Mouse (Mus musculus) left cerebral cortex, adult 2 months (tissue): ENCODE results near the gene Dpagt1. TPM values are rescaled to one million over a fixed set of nuclear protein-coding genes. Genes with fewer than 3 reads are reported as not detected.
"Not testable (repeated sequence)": the region's sequence is repeated elsewhere in the genome, so short reads cannot be mapped to it uniquely, and the experiment has no call there.

Experiments used
- DNase-seq, 2 experiments: peaks; one replicate each; pipeline ENCODE4 v3.0.0; 2021 to 2022; ENCODE audit warnings: low spot score in 2 of 2, mixed read lengths in 1 of 2; ENCODE audit errors: extremely low spot score in 1 of 2
- H3K27ac ChIP-seq: fragments of 200-600 bp; 2 replicates; pipeline ENCODE4 v1.8.1; 2022
- H3K4me3 ChIP-seq: fragments of 200-600 bp; 2 replicates; pipeline ENCODE4 v1.8.1; 2022
- CTCF ChIP-seq: fragments of 200-600 bp; IDR thresholded peaks from 2 replicates; pipeline ENCODE4 v1.8.1; 2022; ENCODE audit warnings: antibody characterized with exemption, mild to moderate bottlenecking, moderate library complexity
- intact Hi-C: fragments of 180-260 bp; cut with DNase I; formaldehyde crosslinking; loops from one replicate; pipeline ENCODE4 v1.15.1; 2025
- total RNA-seq, 2 experiments: library from RNA; stranded (reverse); gene quantifications; 2 replicates each; pipeline ENCODE4 v1.2.3; 2021

Dpagt1 gene
- total RNA-seq, 2 experiments from 2014 or later: 13.8 to 14.6 TPM

DNA sequence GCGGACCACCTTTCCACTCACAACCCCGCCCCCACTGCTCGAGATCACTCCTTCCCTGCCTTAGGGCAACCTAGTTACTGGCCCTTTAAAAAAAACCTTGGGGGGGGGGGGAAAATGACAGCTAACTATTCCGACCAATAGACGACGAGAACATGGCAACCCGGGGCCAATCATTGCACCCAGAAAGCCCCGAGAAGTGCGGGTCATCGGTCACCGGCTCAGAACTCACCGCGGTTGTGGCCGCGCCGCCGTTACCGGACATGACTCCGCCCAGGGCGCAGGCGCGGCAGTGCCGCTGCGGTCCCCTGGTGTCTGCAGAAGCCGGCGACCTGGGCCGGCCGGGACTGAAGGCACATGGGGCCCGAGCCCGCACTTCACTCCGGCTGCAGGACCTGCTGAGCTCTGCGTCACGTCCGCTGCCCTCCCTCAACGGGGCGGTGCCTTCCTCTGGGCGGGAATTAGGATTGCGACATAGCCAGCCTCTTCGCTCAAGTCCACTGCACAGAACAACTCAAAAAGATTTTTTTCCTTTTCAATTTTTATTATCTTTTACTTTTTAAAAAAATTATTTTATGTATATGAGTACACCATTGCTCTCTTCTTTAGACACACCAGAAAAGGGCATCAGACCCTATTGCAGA is 18.1 kb downstream of the Dpagt1 start, which contains the start of gene Hmbs:
Gene Hmbs, minus strand, starts transcription at position 448 of the 641 bp plus-strand sequence.
- intact Hi-C loops: no loop called here
- peak within 1 kb of the TSS; percentile 100 for H3K27ac ChIP-seq
- peak; percentile 86 to 87 for DNase-seq
- no peak for TF ChIP-seq CTCF
- peak within 1 kb of the TSS; percentile 99 for H3K4me3 ChIP-seq

DNA sequence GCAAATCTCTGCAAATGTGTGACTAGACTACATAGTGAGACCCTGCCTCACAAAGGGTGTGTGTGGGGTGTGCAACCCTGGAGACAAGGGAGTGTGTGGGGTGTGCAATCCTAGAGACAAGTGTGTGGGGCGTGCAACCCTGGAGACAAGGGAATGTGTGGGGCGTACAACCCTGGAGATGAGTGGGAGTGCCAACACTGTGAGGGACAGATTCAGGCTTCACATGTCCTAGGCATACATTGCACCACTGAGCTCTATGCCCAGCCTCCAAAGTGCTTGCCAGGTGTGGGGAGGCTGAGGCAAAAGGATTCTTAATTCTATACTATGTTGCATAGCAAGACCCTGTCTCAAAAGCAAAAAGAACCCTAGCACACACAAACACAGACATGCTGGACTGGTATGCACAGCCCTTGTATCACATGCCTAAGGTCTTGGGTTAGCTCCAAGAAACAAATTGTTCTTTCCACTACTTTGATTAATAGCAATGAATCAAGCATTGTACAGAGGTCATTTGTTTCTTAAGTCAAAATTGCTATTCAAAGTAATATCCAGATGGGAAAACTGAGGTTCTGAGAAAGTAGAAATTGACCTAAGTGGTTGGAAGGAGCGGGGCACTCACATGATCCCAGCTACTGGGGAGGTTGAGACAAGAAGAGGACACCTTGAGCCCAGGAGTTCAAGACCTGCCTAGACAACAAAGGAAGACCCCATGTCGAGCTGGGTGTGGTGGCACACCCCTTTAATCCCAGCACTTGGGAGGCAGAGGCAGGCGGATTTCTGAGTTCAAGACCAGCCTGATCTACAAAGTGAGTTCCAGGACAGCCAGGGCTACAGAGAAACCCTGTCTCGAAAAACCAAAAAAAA is 20.0 kb downstream of the Dpagt1 start:
- no peak for DNase-seq
- H3K4me3 ChIP-seq: no peak overlapping the region
- H3K27ac ChIP-seq: peak overlapping the region; percentile 47; the same call in 1 of the 2 replicates
- no peak for TF ChIP-seq CTCF
- intact Hi-C loops: no loop called here

- Histone ChIP-seq H3K4me3 (no peak overlapping the region), H3K27ac (no peak overlapping the region)
- DNase-seq: no peak
- TF ChIP-seq CTCF: no peak
- intact Hi-C loops: no loop called here
These were observed 21.3 kb downstream of the Dpagt1 start for GRCm38 (mm10) chr9:44347166-44347565.

DNA sequence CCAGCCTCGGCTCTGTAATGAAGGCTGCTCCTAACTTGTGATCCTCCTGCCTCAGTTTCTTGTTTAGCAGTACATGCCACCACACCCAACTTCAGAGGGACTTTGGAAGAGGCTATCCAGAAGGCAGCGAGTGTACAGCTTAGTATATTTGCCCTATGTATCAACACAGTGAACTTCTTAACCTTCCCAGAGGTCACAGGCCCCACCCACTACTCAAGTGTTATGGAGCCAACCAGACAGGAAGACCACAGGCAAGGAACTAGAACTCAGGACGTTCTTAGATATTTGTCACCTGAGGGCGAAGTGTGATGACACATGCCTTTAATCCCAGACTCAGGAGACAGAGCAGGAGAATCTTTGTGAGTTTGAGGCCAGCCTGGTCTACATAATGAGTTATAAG is 21.8 kb downstream of the Dpagt1 start:
- DNase-seq: no peak
- intact Hi-C loops: no loop called here
- no peak overlapping the region for H3K27ac ChIP-seq
- H3K4me3 ChIP-seq: no peak overlapping the region
- TF ChIP-seq CTCF: no peak

- no peak for DNase-seq
- TF ChIP-seq CTCF: no peak; the same call in 1 of the 2 replicates
- Histone ChIP-seq H3K27ac (no peak overlapping the region), H3K4me3 (no peak overlapping the region)
- intact Hi-C loops: no loop called here
These were observed 22.7 kb downstream of the Dpagt1 start for GRCm38 (mm10) chr9:44348546-44348945.

GRCm38 (mm10) chr9:44351396-44351795 is 25.6 kb downstream of the Dpagt1 start:
- no peak for TF ChIP-seq CTCF
- DNase-seq: no peak
- Histone ChIP-seq H3K27ac (no peak overlapping the region), H3K4me3 (no peak overlapping the region)
- intact Hi-C loops: loop anchor here (5.0 kb wide), 1 partner anchor 36 kb away; no protein-coding TSS in a partner anchor

DNA sequence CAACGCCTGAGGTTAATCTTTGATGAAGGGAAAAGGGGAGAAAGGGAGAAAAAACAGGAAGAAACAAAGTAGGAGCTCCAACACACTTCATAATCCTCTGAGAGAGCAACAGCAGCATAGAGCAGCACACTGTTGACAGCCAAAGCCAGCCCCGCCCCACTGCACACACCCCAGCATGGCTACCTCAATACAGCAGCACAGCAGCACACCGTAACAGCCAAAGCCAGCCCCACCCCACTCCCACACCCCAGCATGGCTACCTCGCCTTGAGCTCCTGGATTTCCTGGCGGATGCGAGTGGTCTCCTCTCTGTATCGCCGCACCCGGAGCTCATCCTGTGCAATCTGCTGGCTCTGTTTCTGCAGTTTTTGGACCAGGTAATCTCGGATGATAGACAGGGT is 26.5 kb downstream of the Dpagt1 start:
- DNase-seq: no peak
- Histone ChIP-seq H3K4me3 (no peak overlapping the region), H3K27ac (no peak overlapping the region)
- intact Hi-C loops: loop anchor here (5.0 kb wide), 1 partner anchor 35 kb away; no protein-coding TSS in a partner anchor
- TF ChIP-seq CTCF: no peak

GRCm38 (mm10) chr9:44353142-44353541 is 27.3 kb downstream of the Dpagt1 start:
- TF ChIP-seq CTCF: no peak
- H3K4me3 ChIP-seq: no peak overlapping the region
- intact Hi-C loops: loop anchor here (5.0 kb wide), 1 partner anchor 34 kb away; no protein-coding TSS in a partner anchor
- H3K27ac ChIP-seq: no peak overlapping the region
- DNase-seq: no peak

DNA sequence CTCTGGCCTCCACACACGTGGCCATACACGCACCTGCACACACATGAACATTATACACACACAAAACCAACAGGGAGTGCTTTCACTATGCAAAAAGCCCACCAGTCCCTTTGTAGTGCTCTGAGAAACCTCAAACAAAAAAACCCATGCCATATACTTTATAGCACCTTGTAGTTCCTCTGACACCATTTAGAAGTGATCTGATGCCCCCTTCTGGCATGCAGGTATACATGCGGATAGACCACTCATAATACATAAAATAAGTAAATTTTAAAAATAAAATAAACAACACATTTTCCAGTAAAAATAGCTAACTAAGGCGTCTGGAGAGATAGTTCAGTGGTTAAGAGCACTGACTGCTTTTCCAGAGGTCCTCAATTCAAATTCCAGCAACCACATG is 31.4 kb downstream of the Dpagt1 start:
- Histone ChIP-seq H3K4me3 (no peak overlapping the region), H3K27ac (no peak overlapping the region)
- no peak for DNase-seq
- TF ChIP-seq CTCF: peak; percentile 43
- intact Hi-C loops: no loop called here

- H3K27ac ChIP-seq: peak within 1 kb of the TSS; percentile 84
- intact Hi-C loops: no loop called here
- TF ChIP-seq CTCF: no peak
- peak; percentile 91 to 94 for DNase-seq
- H3K4me3 ChIP-seq: peak within 1 kb of the TSS; percentile 90
These were observed 35.5 kb downstream of the Dpagt1 start, which contains the start of gene Vps11 for GRCm38 (mm10) chr9:44361190-44361917. TSS of gene Vps11 (minus strand) at chr9:44361670.

DNA sequence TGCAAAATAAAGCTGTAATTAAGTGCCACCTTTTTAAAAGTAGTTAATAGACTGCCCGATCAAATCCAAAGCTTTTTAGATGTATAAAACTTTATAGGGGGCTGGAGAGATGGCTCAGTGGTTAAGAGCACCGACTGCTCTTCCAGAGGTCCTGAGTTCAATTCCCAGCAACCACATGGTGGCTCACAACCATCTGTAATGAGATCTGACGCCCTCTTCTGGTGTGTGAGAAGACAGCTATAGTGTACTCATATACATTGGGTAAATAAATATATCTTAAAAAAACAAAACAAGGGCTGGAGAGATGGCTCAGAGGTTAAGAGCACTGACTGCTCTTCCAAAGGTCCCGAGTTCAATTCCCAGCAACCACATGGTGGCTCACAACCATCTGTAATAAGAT is 36.1 kb downstream of the Dpagt1 start:
- Histone ChIP-seq H3K27ac (peak overlapping the region; percentile 73), H3K4me3 (peak overlapping the region; percentile 90)
- intact Hi-C loops, DNase-seq: not testable (repeated sequence)

DNA sequence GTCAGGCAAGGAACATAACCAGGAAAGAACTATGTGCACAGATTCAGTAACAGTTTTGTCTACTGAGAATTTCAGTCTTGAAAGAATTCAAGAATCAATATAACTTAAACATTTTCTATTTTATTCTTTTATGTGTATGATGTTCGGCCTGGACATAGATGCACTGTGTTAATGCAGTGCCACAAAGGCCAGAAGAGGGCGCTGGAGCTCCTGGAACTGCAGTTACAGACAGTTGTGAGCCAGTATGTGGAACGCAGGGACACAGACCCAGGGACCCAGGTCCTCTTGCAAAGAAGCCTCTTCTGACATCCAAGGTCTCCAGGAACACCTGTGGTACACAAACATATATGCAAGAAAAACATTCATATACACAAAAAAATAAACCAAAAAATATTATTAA is 38.7 kb downstream of the Dpagt1 start:
- DNase-seq: no peak
- no peak overlapping the region for H3K4me3 ChIP-seq

More for the DNA sequence above, 38.7 kb downstream of the Dpagt1 start:
- peak; percentile 46 for TF ChIP-seq CTCF
- intact Hi-C loops: no loop called here
- H3K27ac ChIP-seq: no peak overlapping the region
